Mouse (Mus musculus): ENCODE data around the gene Rnf207. TPM values are rescaled to one million over a fixed set of nuclear protein-coding genes. Genes with fewer than 3 reads are reported as not detected.

Gene Rnf207
- polyA plus RNA-seq, 1 experiment from 2014 or later, result 0.19 TPM

GRCm38 (mm10) chr4:152262187-152262586 is 56.6 kb downstream of the Rnf207 start:
- WGBS, result 67% methylated on average over 9 of the region's 9 CpGs
- no peak overlapping the region for H3K9ac ChIP-seq (ENCODE audit: low read length)

GRCm38 (mm10) chr4:152260451-152260850 is 58.3 kb downstream of the Rnf207 start:
- Histone ChIP-seq H3K9me3 (ENCODE audit: control insufficient read depth, low read length) (no peaks in the 10 kb centered on the region), H3K4me1 (ENCODE audit: control insufficient read depth, insufficient read depth, low read length) (peaks cover 3% of the 10 kb centered on the region; the same call in 1 of the 2 replicates), H3K4me2 (ENCODE audit: low read depth, severe bottlenecking) (no peak overlapping the region), H3K4me3 (ENCODE audit: low read depth, low read length) (no peak overlapping the region), H3K27me3 (ENCODE audit: control insufficient read depth, insufficient read depth, low read length) (no peaks in the 10 kb centered on the region), H3K36me3 (ENCODE audit: control insufficient read depth, insufficient read depth, low read length) (no peaks in the 10 kb centered on the region), H3K9ac (ENCODE audit: low read length) (no peak overlapping the region), H3K27ac (replicated peaks; ENCODE audit: low read depth, low read length) (no peak overlapping the region)
- ATAC-seq (ENCODE audit: insufficient number of reproducible peaks, low FRiP score, low TSS enrichment, low read depth), result no peak
- no peak for DNase-seq (ENCODE audit: low spot score)
- WGBS, result 92% methylated on average over 8 of the region's 8 CpGs

More at GRCm38 (mm10) chr4:152262187-152262586, 56.6 kb downstream of the Rnf207 start:
- Histone ChIP-seq H3K4me2 (ENCODE audit: low read depth, severe bottlenecking) (no peak overlapping the region), H3K36me3 (ENCODE audit: control insufficient read depth, insufficient read depth, low read length) (no peaks in the 10 kb centered on the region), H3K27ac (replicated peaks; ENCODE audit: low read depth, low read length) (no peak overlapping the region), H3K4me3 (ENCODE audit: low read depth, low read length) (no peak overlapping the region), H3K4me1 (ENCODE audit: control insufficient read depth, insufficient read depth, low read length) (peaks cover 3% of the 10 kb centered on the region; the same call in 1 of the 2 replicates), H3K9me3 (ENCODE audit: control insufficient read depth, low read length) (no peaks in the 10 kb centered on the region), H3K27me3 (ENCODE audit: control insufficient read depth, insufficient read depth, low read length) (no peaks in the 10 kb centered on the region)
- DNase-seq (ENCODE audit: low spot score) (no peak), ATAC-seq (ENCODE audit: insufficient number of reproducible peaks, low FRiP score, low TSS enrichment, low read depth) (no peak)

- Histone ChIP-seq H3K4me3 (ENCODE audit: low read depth, low read length) (no peak overlapping the region), H3K36me3 (ENCODE audit: control insufficient read depth, insufficient read depth, low read length) (no peaks in the 10 kb centered on the region), H3K27ac (replicated peaks; ENCODE audit: low read depth, low read length) (no peak overlapping the region), H3K4me1 (ENCODE audit: control insufficient read depth, insufficient read depth, low read length) (no peaks in the 10 kb centered on the region), H3K9ac (ENCODE audit: low read length) (no peak overlapping the region), H3K27me3 (ENCODE audit: control insufficient read depth, insufficient read depth, low read length) (no peaks in the 10 kb centered on the region), H3K4me2 (ENCODE audit: low read depth, severe bottlenecking) (no peak overlapping the region), H3K9me3 (ENCODE audit: control insufficient read depth, low read length) (no peaks in the 10 kb centered on the region)
- 50% methylated on average over 6 of the region's 6 CpGs for WGBS
- DNase-seq (ENCODE audit: low spot score) (no peak), ATAC-seq (ENCODE audit: insufficient number of reproducible peaks, low FRiP score, low TSS enrichment, low read depth) (no peak)
Observed at GRCm38 (mm10) chr4:152257070-152257469, 61.7 kb downstream of the Rnf207 start.

Other genes starting within 250 kb of the Rnf207 start
- 8.8 and 8.9 TPM in 2 replicates for gene Plekhg5, start 246.5 kb downstream of the Rnf207 start, polyA plus RNA-seq (2014; fragmentation: Nextera tagmentation; extraction: Ambion mirVana)
- 0.38 and 0.79 TPM in 2 replicates for gene Tnfrsf25, start 203.1 kb downstream of the Rnf207 start, polyA plus RNA-seq (2014; fragmentation: Nextera tagmentation; extraction: Ambion mirVana)
- gene Espn, start 166.6 kb downstream of the Rnf207 start, polyA plus RNA-seq (2014; fragmentation: Nextera tagmentation; extraction: Ambion mirVana), result 1.6 and 1.9 TPM in 2 replicates
- not detected in 2 replicates for gene Hes2, start 160.1 kb downstream of the Rnf207 start, polyA plus RNA-seq (2014; fragmentation: Nextera tagmentation; extraction: Ambion mirVana)
- gene Acot7, start 140.9 kb downstream of the Rnf207 start, polyA plus RNA-seq (2014; fragmentation: Nextera tagmentation; extraction: Ambion mirVana), result 32.1 and 33.3 TPM in 2 replicates
- 3.3 and 3.4 TPM in 2 replicates for gene Gpr153, start 44.8 kb downstream of the Rnf207 start, polyA plus RNA-seq (2014; fragmentation: Nextera tagmentation; extraction: Ambion mirVana)
- gene Hes3, start 27.3 kb downstream of the Rnf207 start, polyA plus RNA-seq (2014; fragmentation: Nextera tagmentation; extraction: Ambion mirVana), result not detected in 2 replicates
- gene Icmt, start 21.8 kb downstream of the Rnf207 start, polyA plus RNA-seq (2014; fragmentation: Nextera tagmentation; extraction: Ambion mirVana), result 28.3 and 29.9 TPM in 2 replicates
- 453 and 467 TPM in 2 replicates for gene Rpl22, start 6.7 kb upstream of the Rnf207 start, polyA plus RNA-seq (2014; fragmentation: Nextera tagmentation; extraction: Ambion mirVana)
- 0.05 TPM in 1 of 2 replicates, not detected in the other for gene Chd5, start 19.7 kb upstream of the Rnf207 start, polyA plus RNA-seq (2014; fragmentation: Nextera tagmentation; extraction: Ambion mirVana)
- gene Nphp4, start 157.7 kb upstream of the Rnf207 start, polyA plus RNA-seq (2014; fragmentation: Nextera tagmentation; extraction: Ambion mirVana), result 2.6 and 2.7 TPM in 2 replicates
- gene Kcnab2, start 158.9 kb upstream of the Rnf207 start, polyA plus RNA-seq (2014; fragmentation: Nextera tagmentation; extraction: Ambion mirVana), result 3.6 and 3.7 TPM in 2 replicates